Mouse (Mus musculus) C2C12 (cell line): Measurements from ENCODE around the gene Sars2.

ENCODE experiments used
- CTCF ChIP-seq: IDR thresholded peaks from one replicate; pipeline ENCODE4 v1.5.1; 2011; ENCODE audit not compliant: control insufficient read depth, insufficient read depth, insufficient read length
- MYOD1 ChIP-seq: IDR thresholded peaks from one replicate; pipeline ENCODE4 v1.6.1; 2011; ENCODE audit warnings: low read depth; ENCODE audit not compliant: control insufficient read depth, insufficient read length
- MYOG ChIP-seq: IDR thresholded peaks from one replicate; pipeline ENCODE4 v1.6.1; 2011; ENCODE audit not compliant: control insufficient read depth, insufficient read length; ENCODE audit errors: extremely low read depth
- USF1 ChIP-seq: IDR thresholded peaks from one replicate; pipeline ENCODE4 v1.6.1; 2011; ENCODE audit warnings: low read depth, mild to moderate bottlenecking, control low read depth, moderate library complexity

GRCm38 (mm10) chr7:28767462-28767965 lies 25.7 kb downstream of the Sars2 start, which contains the start of gene Nfkbib:
- TF ChIP-seq CTCF (no peak), MYOG (no peak), USF1 (no peak), MYOD1 (no peak)
